Mouse (Mus musculus): ENCODE data around the gene Ush2a.

Gene Ush2a

DNA sequence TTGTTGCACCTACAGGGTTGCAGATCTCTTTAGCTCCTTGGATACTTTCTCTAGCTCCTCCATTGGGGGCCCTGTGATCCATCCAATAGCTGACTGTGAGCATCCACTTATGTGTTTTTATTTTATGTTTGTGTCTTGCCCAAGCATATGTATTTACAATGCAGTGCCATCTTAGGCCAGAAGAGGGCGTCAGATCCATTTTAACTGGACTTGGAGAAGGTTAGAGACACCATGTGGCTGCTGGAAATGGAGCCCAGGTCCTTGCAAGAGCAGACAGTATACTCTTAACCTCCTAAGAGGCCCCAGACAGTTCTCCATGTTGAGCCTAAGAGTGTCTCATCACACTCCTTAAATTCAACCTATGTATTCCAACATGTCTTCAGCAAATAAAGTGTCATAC lies 281.5 kb downstream of the Ush2a start:
- DNase-seq (ENCODE audit: inconsistent ontology term) = no peak

DNA sequence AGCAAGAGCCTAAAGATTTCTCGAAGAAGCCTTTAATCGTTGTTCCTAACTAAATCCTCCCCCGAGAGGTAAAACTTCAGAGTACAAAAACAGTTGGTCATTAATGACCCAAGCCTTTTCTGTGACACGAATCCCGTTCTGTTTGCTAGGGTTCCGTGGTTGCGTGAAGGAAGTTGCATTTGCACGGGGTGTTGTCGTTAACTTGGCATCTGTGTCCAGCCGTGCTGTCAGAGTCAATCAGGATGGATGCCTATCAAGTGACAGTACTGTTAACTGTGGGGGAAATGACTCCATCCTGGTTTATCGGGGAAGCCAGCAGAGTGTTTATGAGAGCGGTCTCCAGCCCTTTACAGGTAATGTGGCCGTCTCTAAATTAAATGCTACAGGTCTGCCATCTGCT lies 287.9 kb downstream of the Ush2a start:
- DNase-seq (ENCODE audit: inconsistent ontology term) = no peak

DNA sequence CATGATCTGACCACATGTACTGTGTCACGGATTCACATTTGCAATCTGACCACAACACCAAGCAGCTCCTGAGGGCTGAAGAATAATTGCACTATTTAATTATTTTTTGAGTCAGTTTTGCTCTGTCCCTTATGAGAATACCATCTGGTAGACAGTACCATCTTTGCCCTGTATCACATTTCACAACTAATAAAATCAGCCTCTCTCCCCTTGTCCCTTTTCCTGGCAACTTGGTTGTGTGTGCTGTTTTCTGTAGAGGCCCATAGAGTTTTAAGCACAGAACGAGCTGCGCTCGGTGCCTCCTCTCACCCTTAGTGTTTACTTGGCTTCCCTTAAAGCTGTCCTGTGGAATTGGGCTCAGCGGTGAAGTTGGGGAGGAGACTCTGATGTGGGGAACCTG lies 290.0 kb downstream of the Ush2a start:
- no peak for DNase-seq (ENCODE audit: inconsistent ontology term)

DNA sequence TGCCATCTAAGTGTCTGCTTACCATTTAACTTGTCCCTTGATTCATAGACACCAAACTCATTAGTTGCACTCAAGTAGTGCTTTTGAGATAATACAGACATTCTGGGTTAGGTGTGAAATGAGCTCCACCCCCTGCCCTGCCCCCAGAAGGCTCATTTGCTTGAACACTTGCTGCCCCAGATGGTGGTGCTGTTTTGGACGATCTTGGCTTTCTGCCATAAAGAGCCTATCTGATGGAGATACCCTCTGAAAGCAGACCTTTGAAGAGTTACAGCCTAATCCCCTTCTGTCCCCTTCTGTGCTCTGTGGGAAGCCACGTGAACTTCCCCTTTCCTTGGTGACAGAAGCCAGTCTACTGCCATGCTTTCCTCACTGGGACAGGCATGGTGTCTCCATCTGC lies 297.1 kb downstream of the Ush2a start:
- DNase-seq (ENCODE audit: inconsistent ontology term) = no peak

DNA sequence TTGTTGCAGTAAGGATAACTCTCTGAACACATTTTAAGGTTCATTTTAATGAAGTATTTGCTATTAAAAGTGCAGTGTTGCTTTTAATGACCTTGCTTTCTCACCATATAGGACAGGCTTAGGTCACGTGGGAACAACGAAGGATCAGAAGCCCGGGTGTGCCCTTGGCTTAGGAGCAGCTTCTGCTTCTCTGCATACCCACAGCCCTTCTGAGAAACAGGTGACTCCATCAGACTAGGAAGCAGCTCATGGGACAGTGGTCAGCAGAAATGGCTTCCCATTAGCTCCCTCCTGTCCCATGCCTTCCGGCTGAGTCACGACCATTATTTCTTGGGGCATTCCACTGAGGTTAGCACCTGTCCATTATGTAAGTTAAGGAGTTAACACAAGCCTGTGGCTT lies 304.4 kb downstream of the Ush2a start:
- DNase-seq (ENCODE audit: inconsistent ontology term) = peak; percentile 27

DNA sequence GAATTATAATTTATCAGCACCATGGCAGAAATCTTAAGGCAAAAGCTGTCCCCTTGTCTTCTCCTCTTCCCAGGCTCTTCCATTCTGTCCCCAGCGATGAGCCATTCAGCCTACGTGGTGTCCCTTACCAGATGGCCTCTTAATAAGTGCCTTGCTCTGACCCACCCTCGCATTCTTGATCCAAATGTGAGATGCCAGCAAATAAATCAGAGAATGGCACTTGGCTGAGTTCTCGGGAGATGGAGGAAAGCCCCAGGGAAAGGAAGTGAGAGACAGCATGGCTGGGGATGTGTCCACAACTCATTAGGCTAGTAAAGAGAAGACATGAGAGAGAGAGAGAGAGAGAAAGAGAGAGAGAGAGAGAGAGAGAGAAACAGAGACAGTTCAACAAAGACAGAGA lies 305.7 kb downstream of the Ush2a start:
- DNase-seq (ENCODE audit: inconsistent ontology term) = peak; percentile 77

DNA sequence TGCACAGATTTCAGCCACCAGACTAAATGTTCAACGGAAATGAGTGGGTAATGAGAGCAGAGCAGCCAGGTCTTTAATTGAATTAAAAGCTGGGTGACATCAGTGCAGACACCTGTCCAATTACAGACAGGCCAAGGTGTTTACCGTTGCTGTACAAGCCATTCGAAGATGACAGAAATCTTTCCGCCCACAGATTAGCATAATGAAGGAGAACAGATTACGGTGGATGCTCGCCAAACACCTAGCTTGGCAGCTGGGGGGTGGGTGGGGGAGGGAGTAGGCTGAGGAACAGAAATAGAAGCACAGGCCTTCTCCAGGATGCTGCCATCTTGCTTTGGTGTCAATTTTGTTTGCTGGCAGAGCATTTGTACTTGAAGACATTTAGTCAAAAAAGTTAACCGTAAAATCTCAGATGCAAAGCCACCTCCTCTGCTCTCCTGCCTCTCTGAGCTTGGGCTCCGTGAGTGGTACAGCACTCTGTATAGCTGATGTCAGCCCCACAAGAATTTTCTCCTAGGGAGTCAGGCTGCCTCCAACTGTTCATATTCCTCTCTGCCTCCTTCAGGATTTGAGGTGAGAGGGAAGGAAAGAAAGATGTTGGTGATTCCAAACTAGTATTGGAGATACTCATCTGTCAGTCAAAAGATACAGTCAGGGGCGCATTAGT lies 306.6 kb downstream of the Ush2a start:
- peak; percentile 33 for DNase-seq (ENCODE audit: inconsistent ontology term)

DNA sequence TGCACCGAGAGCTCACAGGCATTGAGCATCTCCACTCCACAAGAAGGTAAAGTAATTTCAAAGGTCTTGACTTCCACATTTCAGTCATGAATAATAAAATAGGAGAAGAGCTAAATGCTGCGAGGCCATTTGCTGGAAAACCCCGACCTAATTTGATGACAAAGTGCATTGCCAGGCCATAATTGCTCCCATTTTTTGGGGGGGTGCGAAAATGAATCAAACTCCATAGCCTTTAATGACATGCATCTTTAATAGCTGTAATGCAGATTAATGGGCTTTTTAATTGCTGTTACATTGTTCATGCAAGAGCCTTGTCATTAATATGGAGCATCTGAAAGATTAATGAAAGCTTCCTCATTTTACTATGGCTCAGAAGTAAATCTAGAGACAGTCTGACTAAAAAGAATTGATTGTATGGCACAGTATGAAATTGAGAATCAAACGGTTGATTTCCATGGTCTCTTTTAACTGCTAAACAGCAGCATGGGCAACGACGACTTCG lies 314.5 kb downstream of the Ush2a start:
- peak; percentile 67 for DNase-seq (ENCODE audit: inconsistent ontology term)

DNA sequence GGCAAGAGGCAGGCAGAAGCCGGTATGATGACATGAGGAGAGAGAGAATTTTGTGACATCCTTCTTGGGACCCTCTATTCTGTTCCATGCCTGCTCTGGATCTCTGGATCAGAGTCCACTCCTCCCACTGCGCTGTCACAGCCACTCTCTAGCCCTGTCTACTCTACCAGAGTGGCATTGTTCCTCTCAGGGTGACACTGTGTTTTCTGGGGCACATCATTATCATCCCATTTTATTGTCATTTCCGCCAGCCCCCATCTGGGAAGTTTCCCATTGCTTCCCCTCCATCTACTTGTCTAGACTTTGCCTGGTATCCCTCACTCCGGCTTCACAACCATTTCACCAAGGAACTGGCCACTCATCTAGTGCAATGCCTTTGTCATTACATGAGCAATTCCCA lies 315.6 kb downstream of the Ush2a start:
- DNase-seq (ENCODE audit: inconsistent ontology term) = no peak

DNA sequence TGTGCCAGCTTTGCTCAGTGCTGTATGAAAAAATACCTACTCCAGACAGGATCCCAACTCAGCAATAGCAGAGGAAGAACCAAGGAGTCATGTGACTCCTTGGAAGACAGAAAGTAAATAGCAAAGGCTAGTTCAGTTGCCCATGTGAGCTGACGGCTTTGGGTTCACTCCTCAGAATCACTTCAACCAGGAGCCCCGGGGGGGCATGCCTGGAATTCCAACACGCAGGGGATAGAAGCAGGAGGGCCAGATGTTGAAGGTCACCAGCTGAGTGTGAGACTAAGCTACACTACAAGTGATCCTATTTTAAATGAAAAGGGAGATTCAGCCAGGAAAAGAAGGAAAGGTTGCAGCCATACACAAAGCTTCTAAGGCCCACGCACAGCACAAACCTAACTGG lies 319.3 kb downstream of the Ush2a start:
- no peak for DNase-seq (ENCODE audit: inconsistent ontology term)

DNA sequence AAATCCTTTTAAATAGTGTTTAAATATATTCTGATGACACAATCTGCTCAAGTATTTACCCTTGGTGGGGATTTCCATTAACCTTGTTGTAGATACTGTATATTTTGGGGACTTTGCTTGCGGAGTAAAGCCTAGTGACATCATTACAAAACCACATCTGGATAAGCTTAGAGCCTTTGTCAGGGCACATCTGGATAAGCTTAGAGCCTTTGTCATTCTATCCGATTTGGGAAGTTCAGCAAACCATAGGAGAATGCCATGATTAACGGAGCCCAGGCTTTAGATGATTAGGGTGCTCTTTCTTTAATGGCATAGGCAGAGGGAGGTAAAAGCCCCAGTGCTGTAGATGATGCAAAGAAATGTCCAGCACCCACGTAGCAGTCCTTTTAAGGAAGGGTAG lies 333.4 kb downstream of the Ush2a start:
- DNase-seq (ENCODE audit: inconsistent ontology term) = no peak

DNA sequence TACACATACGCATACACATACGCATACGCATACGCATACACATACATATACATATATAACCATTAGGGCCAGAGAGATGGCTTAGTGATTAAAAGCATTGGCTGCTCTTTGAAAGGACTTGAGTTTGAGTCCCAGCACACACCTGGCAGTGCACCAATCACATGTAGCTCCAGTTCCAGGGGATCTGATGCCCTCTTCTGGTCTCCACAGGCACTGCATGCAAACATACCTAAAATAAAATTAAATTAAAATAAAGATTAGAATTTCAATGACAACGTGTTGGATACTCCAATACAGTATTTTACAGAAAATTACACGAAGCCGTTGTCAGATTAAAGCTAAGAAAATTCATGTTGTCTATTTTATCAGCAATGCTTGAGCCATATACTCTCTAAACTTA lies 336.2 kb downstream of the Ush2a start:
- DNase-seq (ENCODE audit: inconsistent ontology term) = no peak

DNA sequence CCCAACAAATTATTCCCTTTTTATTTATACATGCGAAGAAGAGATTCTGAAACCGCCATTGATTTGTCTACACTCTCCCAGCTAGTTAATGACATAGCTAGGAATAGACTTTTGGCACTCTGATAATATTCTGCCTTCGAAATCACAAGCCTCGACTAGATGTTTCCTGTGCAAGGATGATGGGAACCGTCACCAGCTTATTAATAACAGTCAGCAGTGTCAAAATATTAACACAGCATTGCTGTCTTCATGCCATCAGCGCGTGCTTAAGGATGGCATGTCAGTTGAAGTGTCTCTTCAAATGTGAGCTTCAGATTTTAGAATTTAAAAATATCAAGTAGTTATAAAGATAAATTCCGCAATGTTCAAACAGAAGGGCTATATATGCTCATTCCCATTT lies 337.3 kb downstream of the Ush2a start:
- DNase-seq (ENCODE audit: inconsistent ontology term) = no peak

DNA sequence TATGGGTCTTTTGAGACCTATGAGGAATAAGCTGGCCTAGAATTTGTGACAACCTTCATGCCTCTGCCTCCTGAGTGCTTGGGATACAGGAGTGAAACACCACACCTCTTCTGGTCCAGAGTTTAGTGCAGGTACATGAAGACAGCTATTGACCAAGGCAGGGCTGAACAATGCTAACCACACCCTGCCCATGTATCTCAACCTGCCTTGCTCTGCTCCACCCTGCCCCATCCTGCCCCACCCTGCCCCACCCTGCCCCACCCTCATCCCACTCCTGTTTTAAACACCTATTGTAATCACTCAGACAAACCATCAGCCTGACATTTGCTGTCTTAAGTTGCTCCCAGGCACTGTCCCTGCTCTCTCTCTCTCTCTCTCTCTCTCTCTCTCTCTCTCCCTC lies 344.6 kb downstream of the Ush2a start:
- DNase-seq (ENCODE audit: inconsistent ontology term) = no peak

DNA sequence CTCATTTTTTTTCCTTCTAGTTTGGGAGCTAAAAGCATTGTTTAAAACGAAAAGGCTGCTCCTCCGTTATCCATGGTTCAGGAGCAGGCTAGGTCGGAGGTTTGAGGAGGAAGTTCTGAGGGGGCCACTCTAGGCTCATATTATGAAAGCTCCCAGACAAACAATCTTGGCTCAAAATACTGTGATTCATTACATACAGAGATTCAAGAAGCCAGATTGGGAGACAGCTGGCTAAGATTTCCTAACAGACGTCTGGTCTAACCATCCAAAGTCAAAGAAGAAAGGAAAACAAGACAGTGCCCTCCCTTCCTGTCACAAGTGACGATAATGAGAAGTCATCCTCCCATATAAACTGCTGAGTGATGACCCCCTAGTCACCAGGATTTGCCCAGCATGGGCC lies 354.7 kb downstream of the Ush2a start:
- DNase-seq (ENCODE audit: inconsistent ontology term) = no peak

DNA sequence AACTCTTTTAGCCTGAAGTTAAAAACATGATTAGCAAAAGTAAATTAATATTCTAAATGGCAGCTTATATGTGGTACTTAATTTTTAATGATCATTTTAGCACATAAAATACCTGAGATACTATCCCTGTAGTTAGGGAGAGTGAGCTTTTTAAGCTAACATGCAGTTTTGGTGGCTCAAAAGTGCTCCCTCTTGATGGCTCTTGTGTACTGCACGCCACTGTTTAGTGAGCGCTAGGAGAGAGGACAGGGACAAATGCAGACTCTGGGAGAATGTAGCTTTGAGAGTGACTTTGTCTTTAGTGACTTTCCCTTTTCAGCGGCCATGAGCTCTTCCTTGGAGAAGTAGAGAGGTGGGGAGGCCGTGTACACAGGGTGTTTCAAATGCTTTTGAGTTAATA lies 371.9 kb downstream of the Ush2a start:
- DNase-seq (ENCODE audit: inconsistent ontology term) = peak; percentile 12

DNA sequence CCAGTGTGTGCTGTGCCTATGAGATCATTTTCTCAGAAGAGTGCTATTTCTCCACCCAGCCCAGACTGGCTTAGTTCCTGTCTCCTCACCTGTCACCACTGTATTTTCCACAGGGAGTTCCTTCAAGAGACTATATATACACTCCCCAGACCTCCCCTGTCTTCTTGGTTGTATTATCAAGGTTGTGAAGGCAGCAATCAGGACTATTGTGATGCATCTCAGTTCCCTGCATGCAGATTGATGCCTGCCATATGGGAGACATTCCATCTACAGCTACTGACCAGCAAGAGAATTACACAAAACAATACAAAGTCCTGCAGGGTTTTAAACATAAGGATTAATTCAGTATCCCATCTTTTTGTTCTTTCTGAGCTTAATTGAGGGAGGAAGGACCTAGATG lies 377.8 kb downstream of the Ush2a start:
- no peak for DNase-seq (ENCODE audit: inconsistent ontology term)

DNA sequence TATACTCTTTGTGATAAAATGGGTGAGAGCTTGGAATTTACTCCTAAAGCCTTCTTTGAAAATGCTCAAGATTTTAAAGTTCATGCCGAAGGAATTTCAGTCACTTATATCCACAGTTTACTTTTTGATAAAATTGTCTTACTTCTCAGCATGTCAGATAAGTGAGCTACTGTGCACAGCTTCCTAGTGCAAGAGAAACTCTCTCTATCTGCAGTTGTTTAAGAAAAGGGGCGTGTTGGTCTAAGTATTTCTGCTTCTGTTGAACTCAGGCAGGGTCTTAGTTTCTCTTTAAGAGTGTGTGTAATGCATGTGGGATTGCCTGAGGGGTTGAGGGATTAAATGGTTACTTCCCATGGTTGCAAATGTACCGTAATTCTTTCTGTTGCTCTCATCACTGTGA lies 381.3 kb downstream of the Ush2a start:
- DNase-seq (ENCODE audit: inconsistent ontology term) = no peak

DNA sequence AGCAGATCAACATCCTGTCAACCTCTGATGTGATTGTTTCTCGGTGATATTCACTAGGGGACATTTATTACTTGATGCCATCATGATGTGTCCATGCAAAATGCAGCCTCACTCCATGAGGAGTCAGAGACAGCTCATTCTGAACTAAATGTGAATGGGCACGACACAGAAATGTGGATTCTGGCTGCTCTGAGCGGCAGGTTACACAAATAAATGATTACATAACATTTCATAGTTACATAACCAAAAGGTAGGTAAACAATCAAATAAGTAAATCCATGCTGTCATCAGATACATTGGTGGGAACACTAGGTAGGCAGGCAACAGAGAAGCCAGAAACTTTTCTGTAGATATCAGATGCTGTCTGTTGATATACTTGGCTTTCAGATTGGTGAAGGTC lies 391.2 kb downstream of the Ush2a start:
- no peak for DNase-seq (ENCODE audit: inconsistent ontology term)

DNA sequence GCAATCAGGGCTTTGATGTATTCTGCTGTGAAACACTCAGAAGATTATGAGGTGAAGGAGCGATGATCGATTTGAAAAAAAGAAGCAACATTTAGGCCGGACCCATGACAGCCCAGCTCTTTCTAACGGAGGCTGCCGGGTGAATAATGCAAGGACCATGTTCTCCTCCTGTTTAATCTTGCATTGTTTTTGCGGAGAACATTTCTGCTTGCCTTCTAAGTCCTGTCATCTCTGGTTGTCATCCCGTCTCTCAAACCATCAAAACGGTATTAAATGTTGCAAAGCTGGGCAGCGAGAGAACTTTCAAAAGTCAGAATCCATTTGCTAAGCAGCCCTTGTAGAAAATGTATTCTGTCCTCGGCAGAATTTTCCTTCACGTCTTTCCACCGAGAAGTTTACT lies 394.3 kb downstream of the Ush2a start:
- no peak for DNase-seq (ENCODE audit: inconsistent ontology term)

DNA sequence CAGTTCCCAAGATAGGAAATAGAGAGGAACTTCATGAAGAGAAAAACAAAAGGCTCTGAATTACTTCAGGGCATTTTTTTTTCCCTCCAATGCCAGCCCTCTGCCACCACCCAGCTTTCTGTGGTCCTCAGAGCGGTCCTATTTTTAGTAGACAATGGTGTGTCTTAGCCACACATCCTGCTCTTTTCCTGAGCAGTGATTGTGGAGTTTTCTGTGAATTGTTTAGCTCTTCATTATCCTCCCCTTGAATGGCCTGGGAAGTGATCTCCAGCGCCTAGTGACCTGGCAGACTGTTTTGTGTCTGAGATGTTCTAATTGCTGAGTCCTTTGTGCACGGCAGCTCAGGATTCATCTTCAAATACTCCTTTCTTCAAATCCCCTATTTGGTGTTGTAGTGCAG lies 397.3 kb downstream of the Ush2a start:
- no peak for DNase-seq (ENCODE audit: inconsistent ontology term)

DNA sequence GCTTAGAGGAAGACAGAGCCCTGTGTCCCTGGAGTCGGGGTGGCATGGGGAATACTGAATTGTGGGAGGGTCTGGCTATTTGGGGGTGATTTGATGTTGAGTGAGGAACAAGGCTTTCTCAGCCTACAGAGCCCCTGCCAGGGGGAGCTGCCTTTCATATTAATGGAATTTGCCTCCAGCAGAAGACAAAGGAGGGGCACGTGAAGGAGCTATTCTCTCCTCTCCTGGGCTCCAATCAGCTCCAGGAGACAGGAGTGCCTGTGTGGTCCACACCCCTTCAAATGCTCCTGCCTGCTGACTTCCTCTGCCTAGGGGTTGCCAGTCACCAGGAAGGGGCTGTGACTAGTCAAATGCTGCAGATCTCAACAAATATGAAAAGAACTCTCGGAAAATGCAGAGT lies 398.5 kb downstream of the Ush2a start:
- no peak for DNase-seq (ENCODE audit: inconsistent ontology term)

DNA sequence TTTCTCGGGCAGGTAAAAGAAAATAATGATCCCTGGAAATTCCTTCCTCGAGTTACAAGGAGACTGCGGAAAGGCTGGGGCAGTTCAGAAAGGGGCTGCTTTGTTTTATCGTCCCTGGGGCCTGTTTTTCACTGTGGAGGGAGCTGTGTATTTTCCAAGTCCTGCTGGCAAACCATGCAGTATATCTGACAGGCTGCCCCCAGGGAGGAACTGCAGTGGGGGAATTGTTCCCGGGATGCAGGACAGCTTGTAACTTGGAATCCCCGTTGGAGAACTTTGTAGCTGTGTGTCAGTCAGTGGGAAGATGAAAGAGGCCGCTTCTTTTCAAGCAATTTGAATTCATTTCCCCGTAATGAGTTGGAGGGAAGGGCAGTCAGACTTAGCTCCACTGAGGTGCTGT lies 399.1 kb downstream of the Ush2a start:
- DNase-seq (ENCODE audit: inconsistent ontology term) = peak; percentile 48

DNA sequence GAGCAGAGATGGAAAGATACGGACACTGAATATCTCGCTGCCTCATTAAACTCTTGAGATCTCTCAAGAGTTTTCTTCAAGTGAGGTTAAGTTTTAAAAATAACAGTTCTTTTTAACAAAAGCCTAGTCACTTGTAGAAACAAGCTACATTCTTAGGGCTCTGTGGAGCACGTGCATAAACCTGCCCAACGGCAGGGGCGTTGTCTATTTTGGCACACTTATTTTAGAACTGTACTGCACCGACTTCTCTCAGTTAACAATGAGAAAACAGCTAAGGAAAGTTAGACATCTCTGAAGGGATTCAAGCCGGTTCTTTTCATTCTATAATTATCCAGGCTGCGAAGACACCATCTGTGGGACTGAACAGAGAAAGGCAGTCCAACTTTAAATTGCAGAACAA lies 405.6 kb downstream of the Ush2a start:
- DNase-seq (ENCODE audit: inconsistent ontology term) = no peak

Data from Muller cell, postnatal 12 days (primary cell).